9 mouse cellular contexts compared by ENCODE assay signal in the genomic region with DNA sequence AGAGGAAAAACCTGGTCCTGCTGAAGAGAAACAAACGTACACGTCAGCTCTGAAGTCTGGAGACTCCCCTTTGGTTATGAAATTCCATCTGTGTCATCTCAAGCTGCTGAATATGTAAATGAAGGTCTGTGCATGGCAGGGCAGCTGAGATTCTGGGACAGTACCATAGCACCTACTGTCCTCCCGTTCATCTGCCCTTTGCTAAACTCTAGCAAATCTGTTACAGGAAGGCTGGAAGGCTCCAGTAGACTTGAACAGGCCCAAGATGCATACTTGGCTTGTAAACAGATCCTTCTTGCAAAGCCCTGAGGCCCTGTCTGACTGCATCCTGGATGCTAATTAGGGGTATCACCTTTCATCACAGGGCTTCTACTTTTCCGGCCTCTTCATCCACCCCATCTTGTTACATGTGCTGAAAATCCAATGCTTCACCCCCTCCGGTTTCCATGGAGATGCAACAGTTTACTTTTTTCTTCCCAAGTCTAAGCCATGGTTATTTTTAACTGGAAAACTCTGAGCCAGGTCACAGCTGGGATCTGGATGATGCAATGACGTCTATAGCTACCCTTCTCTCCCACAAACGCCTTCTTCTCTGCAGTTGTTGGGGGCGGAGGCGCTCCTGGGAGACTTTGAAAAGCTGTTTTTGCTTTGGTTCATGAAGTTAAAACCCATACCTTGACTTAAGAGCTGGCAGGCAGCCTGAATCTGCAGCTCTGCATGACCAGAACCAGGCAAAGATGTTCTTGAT. TPM values are rescaled to one million over a fixed set of nuclear protein-coding genes. Genes with fewer than 3 reads are reported as not detected.
DNase-seq lines count a peak whose midpoint lies in the region; ATAC-seq and TF ChIP-seq lines count a peak whose summit lies in the region.
"Had no signal": no experiment of that assay in that cellular context is flagged by ENCODE, and none has a peak within 500 bp of the region (broad histone marks: within the 10 kb centered on the region; RNA-seq: fewer than 3 reads in every experiment).

No protein-coding gene starts in this region.

- H3K4me3 ChIP-seq in forebrain, postnatal 0 days (ENCODE audit: low read depth, low read length), result no peak overlapping the region
- H3K4me3 ChIP-seq in forebrain, embryonic 14.5 days (ENCODE audit: low read depth, low read length), result no peak overlapping the region
- no peak overlapping the region for H3K4me3 ChIP-seq in midbrain, embryonic 11.5 days (ENCODE audit: low read depth, low read length)
- H3K4me3 ChIP-seq: stomach, embryonic 15.5 days had no signal

- WGBS in forebrain, postnatal 0 days, result 45% methylated on average over 9 of the region's 9 CpGs
- 50% methylated on average over 9 of the region's 9 CpGs for WGBS in forebrain, embryonic 14.5 days
- 66% methylated on average over 9 of the region's 9 CpGs for WGBS in midbrain, embryonic 11.5 days

- peak; percentile 68 for ATAC-seq in forebrain, postnatal 0 days
- no peak for ATAC-seq in forebrain, embryonic 14.5 days
- no peak for ATAC-seq in midbrain, embryonic 11.5 days (ENCODE audit: low FRiP score)

- H3K36me3 ChIP-seq in forebrain, postnatal 0 days (ENCODE audit: insufficient read depth), result peaks cover under 1% of the 10 kb centered on the region; the same call in 1 of the 2 replicates
- H3K36me3 ChIP-seq in forebrain, embryonic 14.5 days (ENCODE audit: control insufficient read depth, insufficient read depth, low read length), result peaks cover under 1% of the 10 kb centered on the region; the same call in 1 of the 2 replicates
- no peaks in the 10 kb centered on the region for H3K36me3 ChIP-seq in midbrain, embryonic 11.5 days (ENCODE audit: control insufficient read depth, insufficient read depth, low read length)
- H3K36me3 ChIP-seq: stomach, embryonic 15.5 days had no signal

- peak; percentile 52 for DNase-seq in forebrain, postnatal 0 days
- no peak for DNase-seq in forebrain, embryonic 14.5 days (ENCODE audit: low spot score)
- DNase-seq in brain, adult 2 months (ENCODE audit: low read depth, low spot score), result peak; percentile 93
- DNase-seq in heart, postnatal 10 days, result peak; percentile 59 to 64
- peak; percentile 63 for DNase-seq in lung, postnatal 36 days
- DNase-seq in midbrain, embryonic 11.5 days (ENCODE audit: low spot score, missing footprints), result no peak
- DNase-seq in urinary bladder, adult 2 months (ENCODE audit: low spot score), result no peak
- DNase-seq in adrenal gland, adult 8-10 months, result no peak

- TF ChIP-seq CTCF in forebrain, postnatal 0 days (IDR thresholded peaks at IDR 0.05; ENCODE audit: low read depth), result no peak

- H3K27me3 ChIP-seq in forebrain, postnatal 0 days (ENCODE audit: insufficient read depth, low read length), result no peaks in the 10 kb centered on the region
- peaks cover 8% of the 10 kb centered on the region; the same call in 1 of the 2 replicates for H3K27me3 ChIP-seq in forebrain, embryonic 14.5 days (replicated peaks; ENCODE audit: control insufficient read depth, insufficient read depth, low read length)
- peaks cover 15% of the 10 kb centered on the region for H3K27me3 ChIP-seq in midbrain, embryonic 11.5 days (ENCODE audit: control insufficient read depth, insufficient read depth, low read length)
- H3K27me3 ChIP-seq: stomach, embryonic 15.5 days had no signal

- H3K4me2 ChIP-seq in forebrain, postnatal 0 days (ENCODE audit: low read depth), result no peak overlapping the region
- H3K4me2 ChIP-seq in forebrain, embryonic 14.5 days (ENCODE audit: low read length), result no peak overlapping the region
- no peak overlapping the region for H3K4me2 ChIP-seq in midbrain, embryonic 11.5 days
- H3K4me2 ChIP-seq: stomach, embryonic 15.5 days had no signal

- H3K9me3 ChIP-seq in forebrain, postnatal 0 days (ENCODE audit: low read length), result no peaks in the 10 kb centered on the region
- H3K9me3 ChIP-seq in forebrain, embryonic 14.5 days (replicated peaks; ENCODE audit: control insufficient read depth, low read length), result no peaks in the 10 kb centered on the region
- no peaks in the 10 kb centered on the region for H3K9me3 ChIP-seq in midbrain, embryonic 11.5 days (ENCODE audit: control insufficient read depth, low read length)
- H3K9me3 ChIP-seq: stomach, embryonic 15.5 days had no signal

- no peak overlapping the region for H3K27ac ChIP-seq in forebrain, postnatal 0 days (ENCODE audit: low read depth, low read length)
- H3K27ac ChIP-seq in forebrain, embryonic 14.5 days (ENCODE audit: low read depth, low read length), result no peak overlapping the region
- H3K27ac ChIP-seq in midbrain, embryonic 11.5 days (ENCODE audit: low read depth, low read length), result no peak overlapping the region

- H3K4me1 ChIP-seq in forebrain, postnatal 0 days (ENCODE audit: insufficient read depth), result peaks cover 10% of the 10 kb centered on the region
- H3K4me1 ChIP-seq in forebrain, embryonic 14.5 days (ENCODE audit: control insufficient read depth, insufficient read depth, low read length), result no peaks in the 10 kb centered on the region
- no peaks in the 10 kb centered on the region for H3K4me1 ChIP-seq in midbrain, embryonic 11.5 days (ENCODE audit: control insufficient read depth, insufficient read depth, low read length)

- intact Hi-C loops in heart, postnatal 10 days (cut with DNase I), result no loop called here

- H3K9ac ChIP-seq in forebrain, postnatal 0 days, result no peak overlapping the region
- H3K9ac ChIP-seq in forebrain, embryonic 14.5 days (ENCODE audit: low read length), result no peak overlapping the region
- no peak overlapping the region for H3K9ac ChIP-seq in midbrain, embryonic 11.5 days (ENCODE audit: low read length)
- H3K9ac ChIP-seq: stomach, embryonic 15.5 days had no signal

RNA-seq across cellular contexts. Expression of a gene that starts 4.0 kb away (rescaled TPM):
- 15.1 and 15.4 TPM in 2 replicates for total RNA-seq in forebrain, postnatal 0 days (2014; rRNA removed)
- 19.4 and 21.6 TPM in 2 replicates for polyA plus RNA-seq in forebrain, postnatal 0 days (2015; fragmentation: Nextera tagmentation; extraction: Ambion mirVana)
- polyA plus RNA-seq in forebrain, embryonic 14.5 days (2014; fragmentation: Nextera tagmentation; extraction: Ambion mirVana), result 33.3 and 45.7 TPM in 2 replicates
- under 1 TPM; 0.43 to 0.79 TPM for total RNA-seq in heart, postnatal 10 days (2021)
- 7.2 and 8.8 TPM in 2 replicates for polyA plus RNA-seq in midbrain, embryonic 11.5 days (2014; fragmentation: Nextera tagmentation; extraction: Ambion mirVana)
- 9.1 and 11.7 TPM in 2 replicates for polyA plus RNA-seq in urinary bladder, adult 2 months (2012; rRNA removed)
- 10 to 100 TPM in 2 of 4 experiments, 1 to 10 TPM in 2; 5.7 to 16.5 (median 9.4) TPM for total RNA-seq in adrenal gland, adult 8-10 months (2022)

RNA-seq across cellular contexts. Expression of a gene that starts 56.3 kb away (rescaled TPM):
- total RNA-seq in forebrain, postnatal 0 days (2014; rRNA removed), result 24.8 and 26.1 TPM in 2 replicates
- 29.0 and 30.1 TPM in 2 replicates for polyA plus RNA-seq in forebrain, postnatal 0 days (2015; fragmentation: Nextera tagmentation; extraction: Ambion mirVana)
- 34.1 and 35.1 TPM in 2 replicates for polyA plus RNA-seq in forebrain, embryonic 14.5 days (2014; fragmentation: Nextera tagmentation; extraction: Ambion mirVana)
- total RNA-seq in heart, postnatal 10 days (2021), result 1 to 10 TPM; 8.4 to 8.8 TPM
- 33.7 and 33.9 TPM in 2 replicates for polyA plus RNA-seq in midbrain, embryonic 11.5 days (2014; fragmentation: Nextera tagmentation; extraction: Ambion mirVana)
- polyA plus RNA-seq in urinary bladder, adult 2 months (2012; rRNA removed), result 28.1 and 29.1 TPM in 2 replicates
- total RNA-seq in adrenal gland, adult 8-10 months (2022), result 10 to 100 TPM; 13.6 to 33.0 (median 22.9) TPM

RNA-seq across cellular contexts. Expression of a gene that starts 56.4 kb away (rescaled TPM):
- 162 and 200 TPM in 2 replicates for total RNA-seq in forebrain, postnatal 0 days (2014; rRNA removed)
- 14.7 and 16.5 TPM in 2 replicates for polyA plus RNA-seq in forebrain, postnatal 0 days (2015; fragmentation: Nextera tagmentation; extraction: Ambion mirVana)
- polyA plus RNA-seq in forebrain, embryonic 14.5 days (2014; fragmentation: Nextera tagmentation; extraction: Ambion mirVana), result 24.3 and 32.1 TPM in 2 replicates
- total RNA-seq in heart, postnatal 10 days (2021), result 10 to 100 TPM; 15.6 to 16.6 TPM
- 29.9 and 32.6 TPM in 2 replicates for polyA plus RNA-seq in midbrain, embryonic 11.5 days (2014; fragmentation: Nextera tagmentation; extraction: Ambion mirVana)
- 17.6 and 18.8 TPM in 2 replicates for polyA plus RNA-seq in urinary bladder, adult 2 months (2012; rRNA removed)
- 100 to 1,000 TPM in 3 of 4 experiments, 10 to 100 TPM in 1; 81.4 to 339 (median 190) TPM for total RNA-seq in adrenal gland, adult 8-10 months (2022)

Comparison
In these comparisons a context has a peak if more than half of its experiments do, and no peak if none do; other contexts are left out.
1. DNase-seq: peak in forebrain, postnatal 0 days (single experiment), brain, adult 2 months (single experiment), heart, postnatal 10 days (2 of 2) and lung, postnatal 36 days (single experiment); none in forebrain, embryonic 14.5 days (single experiment), midbrain, embryonic 11.5 days (single experiment), urinary bladder, adult 2 months (single experiment) and adrenal gland, adult 8-10 months (single experiment).